ENCODE assay signal across 30 mouse cellular contexts in genomic region chr14:122756671-122757070, GRCm38 (mm10).
"Had no signal": no experiment of that assay in that cellular context is flagged by ENCODE, and none has a peak within 500 bp of the region (broad histone marks: within the 10 kb centered on the region; RNA-seq: fewer than 3 reads in every experiment).

No protein-coding gene starts in this region.

- H3K9me3 ChIP-seq: limb, embryonic 10.5 days; limb, embryonic 12.5 days; limb, embryonic 13.5 days; limb, embryonic 15.5 days; liver, embryonic 12.5 days; liver, embryonic 13.5 days; liver, embryonic 15.5 days; lung, embryonic 15.5 days; megakaryocyte, embryonic 14.5 days; midbrain, embryonic 10.5 days; midbrain, embryonic 12.5 days; midbrain, embryonic 15.5 days; neural tube, embryonic 12.5 days had no signal

- H3K4me3 ChIP-seq: limb, embryonic 10.5 days; limb, embryonic 12.5 days; limb, embryonic 13.5 days; limb, embryonic 15.5 days; liver, embryonic 12.5 days; liver, embryonic 13.5 days; liver, embryonic 15.5 days; lung, embryonic 15.5 days; megakaryocyte, embryonic 14.5 days; midbrain, embryonic 10.5 days; midbrain, embryonic 12.5 days; midbrain, embryonic 15.5 days; myocyte; neural tube, embryonic 12.5 days had no signal

- ATAC-seq: liver, embryonic 12.5 days; liver, postnatal 0 days; lung, postnatal 0 days; midbrain, embryonic 15.5 days; midbrain, embryonic 16.5 days had no signal

- H3K4me1 ChIP-seq: liver, embryonic 12.5 days; liver, embryonic 13.5 days; liver, embryonic 15.5 days; midbrain, embryonic 15.5 days; neural tube, embryonic 12.5 days had no signal

- H3K9ac ChIP-seq: limb, embryonic 12.5 days; limb, embryonic 13.5 days; limb, embryonic 15.5 days; liver, embryonic 12.5 days; liver, embryonic 13.5 days; liver, embryonic 14.5 days; liver, embryonic 15.5 days; liver, postnatal 0 days; lung, embryonic 14.5 days; lung, embryonic 15.5 days; midbrain, embryonic 12.5 days; midbrain, embryonic 15.5 days; neural tube, embryonic 12.5 days had no signal

- H3K36me3 ChIP-seq: limb, embryonic 10.5 days; limb, embryonic 12.5 days; limb, embryonic 13.5 days; limb, embryonic 15.5 days; liver, embryonic 12.5 days; liver, embryonic 13.5 days; liver, embryonic 15.5 days; lung, embryonic 15.5 days; midbrain, embryonic 10.5 days; midbrain, embryonic 12.5 days; midbrain, embryonic 15.5 days; neural tube, embryonic 12.5 days had no signal

- H3K27me3 ChIP-seq: limb, embryonic 13.5 days; limb, embryonic 15.5 days; liver, embryonic 12.5 days; liver, embryonic 13.5 days; liver, embryonic 15.5 days; lung, embryonic 15.5 days; megakaryocyte, embryonic 14.5 days; midbrain, embryonic 12.5 days; midbrain, embryonic 15.5 days; neural tube, embryonic 12.5 days had no signal

- H3K27ac ChIP-seq: limb, embryonic 12.5 days; limb, embryonic 13.5 days; limb, embryonic 15.5 days; liver, embryonic 12.5 days; liver, embryonic 13.5 days; liver, embryonic 14.5 days; liver, embryonic 15.5 days; lung, embryonic 15.5 days; macrophage; midbrain, embryonic 10.5 days; midbrain, embryonic 12.5 days; midbrain, embryonic 15.5 days; neural tube, embryonic 12.5 days had no signal

- H3K4me2 ChIP-seq: limb, embryonic 12.5 days; limb, embryonic 13.5 days; limb, embryonic 15.5 days; liver, embryonic 11.5 days; liver, embryonic 12.5 days; liver, embryonic 13.5 days; liver, embryonic 15.5 days; lung, embryonic 14.5 days; lung, embryonic 15.5 days; midbrain, embryonic 12.5 days; midbrain, embryonic 15.5 days; neural tube, embryonic 12.5 days had no signal

- DNase-seq: left cerebral cortex, postnatal 4 days; liver; liver, embryonic 13.5 days; liver, postnatal 0 days; lung, adult 18-20 months; lung, adult 2 months; lung, embryonic 14.5 days; lung, postnatal 10 days; lung, postnatal 14 days; lung, postnatal 36 days; lung, postnatal 4 days; midbrain, embryonic 14.5 days had no signal
